Mouse (Mus musculus): Measurements from ENCODE around the gene Trmt44. TPM values are rescaled to one million over a fixed set of nuclear protein-coding genes. Genes with fewer than 3 reads are reported as not detected.

The Trmt44 gene
- polyA plus RNA-seq, 1 experiment = 3.0 TPM

GRCm38 (mm10) chr5:35566632-35567031, 8.2 kb downstream of the Trmt44 start:
- no peak for TF ChIP-seq CTCF (IDR thresholded peaks at IDR 0.05; ENCODE audit: control insufficient read depth, insufficient read depth, low read length)
- no peak for TF ChIP-seq POLR2A (IDR thresholded peaks at IDR 0.05; ENCODE audit: borderline replicate concordance, control insufficient read depth, low read depth, low read length)
- 61% methylated on average over 4 of the region's 4 CpGs for WGBS
- H3K4me3 ChIP-seq (replicated peaks; ENCODE audit: control insufficient read depth, low read depth, low read length) = no peak overlapping the region
- H3K27ac ChIP-seq (ENCODE audit: control insufficient read depth, insufficient read depth, low read depth, low read length, poor library complexity) = no peak overlapping the region
- no peaks in the 10 kb centered on the region for H3K4me1 ChIP-seq (ENCODE audit: control insufficient read depth, insufficient read depth, low read length)

DNA sequence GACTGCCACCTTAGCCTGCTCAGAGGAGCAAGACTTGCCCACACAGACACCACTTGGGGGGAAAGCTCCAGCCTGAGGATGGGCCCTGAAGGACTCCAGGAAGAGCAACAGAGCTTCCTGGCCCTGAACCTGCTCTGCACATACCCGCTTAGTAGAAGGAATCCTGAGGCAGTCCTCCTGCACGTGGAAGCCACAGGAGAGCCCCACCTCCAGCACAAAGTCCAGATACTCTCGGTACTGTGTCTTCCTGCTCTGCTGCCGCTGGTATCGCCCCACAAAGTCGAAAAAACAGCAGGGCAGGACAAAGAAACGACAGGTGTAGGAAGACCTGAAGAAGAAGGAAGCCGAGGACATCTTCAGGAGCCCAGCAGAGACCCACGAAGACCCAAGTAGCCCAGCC, 9.7 kb downstream of the Trmt44 start:
- Histone ChIP-seq H3K27ac (ENCODE audit: control insufficient read depth, insufficient read depth, low read depth, low read length, poor library complexity) (no peak overlapping the region), H3K4me3 (replicated peaks; ENCODE audit: control insufficient read depth, low read depth, low read length) (no peak overlapping the region), H3K4me1 (ENCODE audit: control insufficient read depth, insufficient read depth, low read length) (no peaks in the 10 kb centered on the region)
- TF ChIP-seq CTCF (IDR thresholded peaks at IDR 0.05; ENCODE audit: control insufficient read depth, insufficient read depth, low read length) (no peak), POLR2A (IDR thresholded peaks at IDR 0.05; ENCODE audit: borderline replicate concordance, control insufficient read depth, low read depth, low read length) (no peak)
- 77% methylated on average over 9 of the region's 9 CpGs for WGBS

DNA sequence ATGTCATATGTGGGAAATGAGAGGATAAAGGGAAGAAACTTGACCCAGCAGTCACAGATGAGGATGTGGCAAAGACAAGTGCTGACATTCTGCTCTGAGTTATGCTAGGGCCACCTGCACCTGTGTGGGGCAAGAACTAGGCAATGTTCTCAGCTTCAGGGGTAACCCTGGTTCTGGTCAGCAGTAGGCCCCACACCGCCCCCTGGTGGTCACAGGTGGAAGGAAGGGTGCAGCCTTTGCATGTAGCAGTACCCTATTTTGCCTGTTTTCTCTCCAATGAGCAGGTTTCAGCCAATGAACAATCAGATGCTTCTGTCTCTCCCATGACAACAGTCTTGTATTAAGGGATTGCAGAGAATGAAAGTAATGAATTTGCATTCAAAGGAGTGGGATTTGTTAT, 11.4 kb downstream of the Trmt44 start:
- Histone ChIP-seq H3K27ac (ENCODE audit: control insufficient read depth, insufficient read depth, low read depth, low read length, poor library complexity) (no peak overlapping the region), H3K4me1 (ENCODE audit: control insufficient read depth, insufficient read depth, low read length) (no peaks in the 10 kb centered on the region; the same call in 1 of the 2 replicates), H3K4me3 (replicated peaks; ENCODE audit: control insufficient read depth, low read depth, low read length) (no peak overlapping the region)
- peak; percentile 92 for TF ChIP-seq CTCF (IDR thresholded peaks at IDR 0.05; ENCODE audit: control insufficient read depth, insufficient read depth, low read length)
- TF ChIP-seq POLR2A (IDR thresholded peaks at IDR 0.05; ENCODE audit: borderline replicate concordance, control insufficient read depth, low read depth, low read length) = no peak
- 0% methylated on average over 1 of the region's 1 CpGs for WGBS

DNA sequence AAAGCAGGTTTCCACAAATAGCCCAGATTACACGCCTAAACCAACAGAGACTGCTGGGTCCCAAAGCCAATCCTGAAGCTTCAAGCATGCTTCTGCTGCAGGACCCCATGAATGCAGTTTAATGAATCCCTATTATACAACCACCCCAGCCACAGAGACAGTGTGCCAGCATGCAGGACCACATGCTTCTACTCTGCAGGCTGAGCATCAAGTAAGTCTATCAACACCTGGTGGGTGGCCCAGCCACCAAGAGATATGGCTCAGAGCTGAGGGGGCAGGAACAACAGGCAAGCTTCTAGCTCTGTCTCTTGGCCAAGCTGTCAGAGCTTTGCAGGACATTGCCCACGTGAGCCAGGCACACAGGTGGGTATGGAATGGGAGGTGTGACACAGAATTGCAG, 12.3 kb downstream of the Trmt44 start:
- TF ChIP-seq CTCF (IDR thresholded peaks at IDR 0.05; ENCODE audit: control insufficient read depth, insufficient read depth, low read length) = no peak
- no peak for TF ChIP-seq POLR2A (IDR thresholded peaks at IDR 0.05; ENCODE audit: borderline replicate concordance, control insufficient read depth, low read depth, low read length)
- Histone ChIP-seq H3K27ac (ENCODE audit: control insufficient read depth, insufficient read depth, low read depth, low read length, poor library complexity) (no peak overlapping the region), H3K4me1 (ENCODE audit: control insufficient read depth, insufficient read depth, low read length) (no peaks in the 10 kb centered on the region; the same call in 1 of the 2 replicates), H3K4me3 (replicated peaks; ENCODE audit: control insufficient read depth, low read depth, low read length) (no peak overlapping the region)
- WGBS = 76% methylated on average over 2 of the region's 2 CpGs

DNA sequence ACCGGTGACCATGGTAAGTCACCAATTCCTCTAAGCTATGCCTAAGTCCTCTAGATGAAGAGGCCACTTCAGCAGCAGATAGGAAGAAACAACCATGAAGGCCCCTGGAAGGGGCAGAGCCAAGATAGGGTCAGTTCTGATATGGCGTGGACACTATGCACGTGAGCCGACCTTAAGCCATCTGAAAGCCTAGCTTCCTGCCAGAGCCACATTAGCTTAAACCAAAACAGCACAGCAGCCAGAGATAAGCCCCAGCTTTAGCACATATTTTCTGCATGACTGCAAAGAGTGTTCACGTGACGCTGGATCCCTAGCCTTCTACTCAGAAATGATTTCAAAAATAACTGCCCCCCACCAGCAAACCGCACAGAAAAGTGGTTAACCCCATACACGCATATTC, 15.4 kb downstream of the Trmt44 start:
- Histone ChIP-seq H3K27ac (ENCODE audit: control insufficient read depth, insufficient read depth, low read depth, low read length, poor library complexity) (no peak overlapping the region), H3K4me1 (ENCODE audit: control insufficient read depth, insufficient read depth, low read length) (no peaks in the 10 kb centered on the region; the same call in 1 of the 2 replicates), H3K4me3 (replicated peaks; ENCODE audit: control insufficient read depth, low read depth, low read length) (no peak overlapping the region)
- 85% methylated on average over 8 of the region's 8 CpGs for WGBS
- TF ChIP-seq CTCF (IDR thresholded peaks at IDR 0.05; ENCODE audit: control insufficient read depth, insufficient read depth, low read length) (no peak), POLR2A (IDR thresholded peaks at IDR 0.05; ENCODE audit: borderline replicate concordance, control insufficient read depth, low read depth, low read length) (no peak)

- Histone ChIP-seq H3K4me3 (replicated peaks; ENCODE audit: control insufficient read depth, low read depth, low read length) (no peak overlapping the region), H3K4me1 (ENCODE audit: control insufficient read depth, insufficient read depth, low read length) (no peaks in the 10 kb centered on the region; the same call in 1 of the 2 replicates), H3K27ac (ENCODE audit: control insufficient read depth, insufficient read depth, low read depth, low read length, poor library complexity) (no peak overlapping the region)
- TF ChIP-seq CTCF (IDR thresholded peaks at IDR 0.05; ENCODE audit: control insufficient read depth, insufficient read depth, low read length) (no peak), POLR2A (IDR thresholded peaks at IDR 0.05; ENCODE audit: borderline replicate concordance, control insufficient read depth, low read depth, low read length) (no peak)
- 84% methylated on average over 13 of the region's 13 CpGs for WGBS
Measured at GRCm38 (mm10) chr5:35557946-35558621, 16.8 kb downstream of the Trmt44 start.

- 76% methylated on average over 7 of the region's 7 CpGs for WGBS
- TF ChIP-seq CTCF (IDR thresholded peaks at IDR 0.05; ENCODE audit: control insufficient read depth, insufficient read depth, low read length) = no peak
- TF ChIP-seq POLR2A (IDR thresholded peaks at IDR 0.05; ENCODE audit: borderline replicate concordance, control insufficient read depth, low read depth, low read length) = no peak
- Histone ChIP-seq H3K4me1 (ENCODE audit: control insufficient read depth, insufficient read depth, low read length) (no peaks in the 10 kb centered on the region; the same call in 1 of the 2 replicates), H3K4me3 (replicated peaks; ENCODE audit: control insufficient read depth, low read depth, low read length) (no peak overlapping the region), H3K27ac (ENCODE audit: control insufficient read depth, insufficient read depth, low read depth, low read length, poor library complexity) (no peak overlapping the region)
Measured at GRCm38 (mm10) chr5:35556393-35556792, 18.5 kb downstream of the Trmt44 start.

- TF ChIP-seq CTCF (IDR thresholded peaks at IDR 0.05; ENCODE audit: control insufficient read depth, insufficient read depth, low read length) = no peak
- TF ChIP-seq POLR2A (IDR thresholded peaks at IDR 0.05; ENCODE audit: borderline replicate concordance, control insufficient read depth, low read depth, low read length) = no peak
- 79% methylated on average over 4 of the region's 4 CpGs for WGBS
- Histone ChIP-seq H3K27ac (ENCODE audit: control insufficient read depth, insufficient read depth, low read depth, low read length, poor library complexity) (no peak overlapping the region), H3K4me3 (replicated peaks; ENCODE audit: control insufficient read depth, low read depth, low read length) (no peak overlapping the region), H3K4me1 (ENCODE audit: control insufficient read depth, insufficient read depth, low read length) (no peaks in the 10 kb centered on the region)
Measured at GRCm38 (mm10) chr5:35552838-35553539, 21.9 kb downstream of the Trmt44 start.
